Mouse (Mus musculus): ENCODE measurements around the gene Actr3b.
"Not testable (repeated sequence)": the region's sequence is repeated elsewhere in the genome, so short reads cannot be mapped to it uniquely, and the experiment has no call there.

Gene Actr3b

GRCm38 (mm10) chr5:25791570-25791969 lies 31.8 kb downstream of the Actr3b start:
- no peak for DNase-seq

- no peak for DNase-seq
Measured at GRCm38 (mm10) chr5:25797776-25798175, 38.0 kb downstream of the Actr3b start.

- DNase-seq: no peak
Measured at GRCm38 (mm10) chr5:25800929-25801328, 41.1 kb downstream of the Actr3b start.

GRCm38 (mm10) chr5:25801744-25802143 lies 41.9 kb downstream of the Actr3b start:
- DNase-seq: no peak

- no peak for DNase-seq
Measured at GRCm38 (mm10) chr5:25804569-25804968, 44.8 kb downstream of the Actr3b start.

- no peak for DNase-seq
Measured at GRCm38 (mm10) chr5:25812922-25813321, 53.1 kb downstream of the Actr3b start.

- DNase-seq: no peak
Measured at GRCm38 (mm10) chr5:25829308-25830094, 69.7 kb downstream of the Actr3b start.

- no peak for DNase-seq
Measured at GRCm38 (mm10) chr5:25830802-25831201, 71.0 kb downstream of the Actr3b start.

- peak; percentile 32 for DNase-seq
Measured at GRCm38 (mm10) chr5:25831624-25832023, 71.8 kb downstream of the Actr3b start.

- peak; percentile 50 for DNase-seq
Measured at GRCm38 (mm10) chr5:25839400-25839799, 79.6 kb downstream of the Actr3b start.

GRCm38 (mm10) chr5:25846558-25846957 lies 86.8 kb downstream of the Actr3b start:
- no peak for DNase-seq

- no peak for DNase-seq
Measured at GRCm38 (mm10) chr5:25847154-25847553, 87.4 kb downstream of the Actr3b start.

- DNase-seq: peak; percentile 34
Measured at GRCm38 (mm10) chr5:25848058-25848457, 88.3 kb downstream of the Actr3b start.

- no peak for DNase-seq
Measured at GRCm38 (mm10) chr5:25866201-25866600, 106.4 kb downstream of the Actr3b start.

- no peak for DNase-seq
Measured at GRCm38 (mm10) chr5:25869880-25870279, 110.1 kb downstream of the Actr3b start.

- DNase-seq: no peak
Measured at GRCm38 (mm10) chr5:25870632-25871031, 110.8 kb downstream of the Actr3b start.

- no peak for DNase-seq
Measured at GRCm38 (mm10) chr5:25871342-25872023, 111.7 kb downstream of the Actr3b start.

- DNase-seq: no peak
Measured at GRCm38 (mm10) chr5:25873046-25873445, 113.2 kb downstream of the Actr3b start.

- not testable (repeated sequence) for DNase-seq
Measured at GRCm38 (mm10) chr5:25875927-25876326, 116.1 kb downstream of the Actr3b start.

GRCm38 (mm10) chr5:25877281-25877680 lies 117.5 kb downstream of the Actr3b start:
- no peak for DNase-seq

- no peak for DNase-seq
Measured at GRCm38 (mm10) chr5:25877996-25878395, 118.2 kb downstream of the Actr3b start.

- DNase-seq: no peak
Measured at GRCm38 (mm10) chr5:25886708-25887107, 126.9 kb downstream of the Actr3b start.

- no peak for DNase-seq
Measured at GRCm38 (mm10) chr5:25889746-25890382, 130.1 kb downstream of the Actr3b start.

GRCm38 (mm10) chr5:25891321-25891720 lies 131.5 kb downstream of the Actr3b start:
- DNase-seq: no peak

Data from thymus, postnatal 14 days (tissue).